Mouse (Mus musculus): ENCODE data around the gene Vat1.
"Not testable (repeated sequence)": the region's sequence is repeated elsewhere in the genome, so short reads cannot be mapped to it uniquely, and the experiment has no call there.

Gene Vat1

DNA sequence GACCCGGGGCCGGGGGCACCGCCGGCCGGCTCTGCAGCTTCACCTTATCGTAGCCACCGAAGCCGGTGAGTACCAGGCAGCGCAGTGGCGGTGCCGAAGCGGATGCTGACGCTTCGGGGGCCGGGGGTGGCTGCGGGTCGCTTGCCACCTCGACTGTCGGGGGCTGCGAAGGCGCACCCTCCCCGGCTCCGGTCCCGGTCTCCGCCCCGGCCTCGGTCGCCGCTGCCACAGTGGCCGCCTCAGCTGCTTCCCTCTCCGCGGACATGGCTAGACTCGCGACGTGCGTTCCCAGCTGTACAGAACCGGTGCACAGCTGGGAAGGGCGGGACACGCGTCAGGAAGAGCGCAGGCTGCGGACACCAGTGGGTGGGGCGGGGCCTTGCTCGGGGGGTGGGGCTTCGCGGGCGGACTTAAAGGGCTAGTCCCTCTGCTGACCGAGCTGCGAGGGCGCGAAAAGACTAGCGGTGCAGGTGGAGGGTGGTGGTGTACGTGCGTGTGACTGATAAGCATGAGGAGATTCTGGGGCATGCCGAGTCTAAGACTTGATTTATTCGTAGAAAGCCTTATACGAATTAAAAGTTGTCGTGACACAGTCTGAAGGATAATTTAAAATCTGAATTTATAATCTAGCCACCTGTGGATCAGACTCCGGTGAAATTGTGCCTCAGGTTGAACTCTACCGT lies at the start of gene Vat1:
Gene Vat1, minus strand, starts transcription at position 362 of the 683 bp plus-strand sequence.
- peak; percentile 62 for DNase-seq (ENCODE audit: low spot score)

GRCm38 (mm10) chr11:101507090-101507489 lies 41.1 kb upstream of the Vat1 start:
- DNase-seq (ENCODE audit: low spot score): no peak

DNA sequence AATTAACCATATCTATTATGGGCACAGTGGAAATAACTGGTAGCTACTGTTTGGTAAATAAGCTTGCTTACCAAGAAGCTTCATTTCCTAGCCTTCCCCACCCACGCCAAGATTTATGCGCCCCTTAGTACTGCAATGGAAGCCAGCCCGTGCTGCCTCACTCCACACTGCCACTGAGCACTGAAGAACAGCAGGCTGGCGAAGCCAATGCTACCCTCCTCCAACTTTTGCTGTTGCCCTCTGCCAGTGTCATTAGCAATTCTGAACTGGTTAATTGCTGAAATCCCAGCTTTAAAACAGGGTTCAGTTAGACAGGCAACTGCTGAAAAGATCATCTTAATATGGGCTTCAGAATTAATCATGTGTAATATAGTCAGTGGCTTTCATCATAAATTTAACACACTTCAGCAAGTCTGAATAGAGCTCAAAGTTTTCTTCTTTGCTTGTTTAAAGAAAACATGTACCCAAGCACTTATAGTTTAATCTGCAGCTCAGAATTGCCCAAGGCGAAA lies 40.3 kb upstream of the Vat1 start:
- no peak for DNase-seq (ENCODE audit: low spot score)

DNA sequence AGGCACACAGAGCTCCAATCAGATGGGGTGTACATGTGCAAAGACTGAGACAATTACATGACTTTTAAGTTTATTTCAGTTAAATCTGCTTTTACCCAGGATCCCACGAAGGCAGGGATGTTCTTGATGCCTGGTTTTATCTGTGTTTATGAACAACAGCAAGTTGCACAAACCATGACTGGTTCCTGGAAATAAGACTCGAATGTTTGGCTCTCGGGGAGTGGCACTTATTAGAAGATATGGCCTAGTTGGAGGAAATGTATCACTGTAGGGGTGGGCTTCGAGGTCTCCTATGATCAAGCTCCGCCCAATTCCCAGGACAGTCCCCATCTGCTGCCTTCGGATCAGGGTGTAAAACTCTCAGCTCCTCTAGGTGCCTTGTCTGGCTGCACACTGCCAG lies 20.1 kb upstream of the Vat1 start:
- DNase-seq (ENCODE audit: low spot score): peak; percentile 56

GRCm38 (mm10) chr11:101485509-101486028 lies 19.5 kb upstream of the Vat1 start:
- peak; percentile 75 for DNase-seq (ENCODE audit: low spot score)

GRCm38 (mm10) chr11:101484814-101485213 lies 18.8 kb upstream of the Vat1 start:
- no peak for DNase-seq (ENCODE audit: low spot score)

- DNase-seq (ENCODE audit: low spot score): no peak
Observed at GRCm38 (mm10) chr11:101484245-101484644, 18.2 kb upstream of the Vat1 start.

DNA sequence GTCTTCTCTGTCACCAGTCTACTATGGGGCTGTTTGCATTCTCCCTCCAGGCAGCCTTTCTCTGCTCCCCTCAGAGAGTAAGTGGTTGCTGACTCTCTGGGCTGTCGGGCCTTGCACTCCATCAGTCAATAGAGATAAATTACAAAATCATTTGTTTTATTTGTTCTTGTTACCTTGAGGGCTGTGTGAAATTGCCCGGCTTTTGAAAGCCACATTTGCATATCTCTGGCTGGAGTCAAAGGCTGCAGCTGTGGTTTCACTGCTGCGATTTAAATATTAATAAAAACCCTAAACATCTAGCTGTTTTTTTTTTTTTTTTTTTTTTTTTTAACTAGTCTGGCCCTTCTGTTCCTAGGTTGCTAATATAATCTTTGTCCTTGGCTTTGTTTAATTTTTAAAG lies 17.8 kb upstream of the Vat1 start:
- no peak for DNase-seq (ENCODE audit: low spot score)

DNA sequence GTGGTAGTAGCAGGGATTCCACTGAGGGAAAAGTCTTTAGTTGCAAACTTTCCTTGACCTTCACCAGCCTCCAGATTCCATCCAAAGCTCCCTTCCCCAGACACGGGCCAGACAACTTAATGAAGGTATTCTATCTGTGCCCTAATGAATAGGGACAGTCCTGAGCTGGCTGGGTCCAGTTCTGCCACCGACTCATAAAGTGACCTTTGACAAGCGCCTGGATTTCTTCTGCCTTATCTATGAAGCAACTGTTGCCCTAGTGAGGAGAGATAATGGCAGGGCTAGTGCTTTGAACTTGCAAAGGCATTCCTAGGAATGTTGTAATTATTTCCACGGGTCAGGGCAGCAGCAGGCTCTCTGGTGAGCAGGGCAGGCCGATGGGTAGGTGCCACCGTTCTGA lies 14.9 kb upstream of the Vat1 start:
- DNase-seq (ENCODE audit: low spot score): no peak

DNA sequence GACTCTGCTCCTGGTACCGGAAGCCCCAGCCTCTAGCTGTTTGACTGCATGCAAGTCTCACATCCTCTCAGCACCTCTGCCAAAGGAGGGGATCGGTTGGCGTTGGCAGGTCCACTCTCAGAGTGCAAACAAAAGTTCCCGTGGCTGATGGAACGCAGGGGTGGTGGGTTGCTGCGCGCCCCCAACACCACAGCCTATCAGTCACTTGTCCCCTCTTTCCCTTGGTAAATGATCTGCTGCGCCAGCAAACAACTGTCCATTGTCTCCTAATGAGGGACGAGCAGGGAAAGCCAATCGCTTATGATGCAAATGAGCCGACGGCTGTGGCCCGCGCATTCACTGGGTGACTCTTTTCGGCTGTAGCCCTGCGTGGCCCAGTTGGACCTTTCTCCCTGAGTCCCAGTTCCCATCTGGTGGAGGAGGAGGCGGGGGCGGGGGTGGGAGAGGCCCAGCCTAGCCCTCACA lies 13.2 kb upstream of the Vat1 start:
- DNase-seq (ENCODE audit: low spot score): no peak

DNA sequence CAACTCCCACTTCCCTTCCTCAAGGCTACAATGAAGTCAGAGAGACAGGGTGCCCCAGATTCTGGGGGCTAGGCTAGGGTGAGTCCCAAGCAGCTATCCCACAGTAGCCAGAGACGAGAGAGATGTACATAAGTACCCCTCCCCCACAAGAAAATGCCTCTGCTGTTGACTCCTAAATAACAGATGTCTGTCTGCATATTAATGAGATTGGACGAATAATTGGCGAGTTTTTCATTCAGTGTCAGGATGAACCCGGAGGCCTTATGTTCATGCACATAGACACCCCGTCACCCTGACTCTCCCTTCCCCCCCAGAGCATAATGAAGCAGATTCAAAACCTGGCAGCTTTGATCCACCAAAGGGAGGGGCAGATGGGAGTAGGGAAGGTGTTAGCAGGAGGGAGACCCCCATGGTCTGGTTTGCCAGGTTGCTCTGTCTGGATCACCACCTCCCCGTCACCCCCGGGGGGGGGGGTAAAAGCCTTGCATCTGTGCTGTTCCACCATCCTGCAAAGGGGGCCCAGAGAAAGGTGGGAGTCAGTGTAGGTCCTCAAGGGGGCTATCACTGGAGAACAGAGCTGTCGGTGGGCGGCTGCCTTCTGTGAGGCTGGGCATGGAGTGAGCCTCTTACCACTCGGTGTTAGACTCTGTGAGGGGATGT lies 11.7 kb upstream of the Vat1 start:
- no peak for DNase-seq (ENCODE audit: low spot score)

- no peak for DNase-seq (ENCODE audit: low spot score)
Observed at GRCm38 (mm10) chr11:101477194-101477551, 11.1 kb upstream of the Vat1 start.

GRCm38 (mm10) chr11:101476361-101476760 lies 10.3 kb upstream of the Vat1 start:
- DNase-seq (ENCODE audit: low spot score): not testable (repeated sequence)

DNA sequence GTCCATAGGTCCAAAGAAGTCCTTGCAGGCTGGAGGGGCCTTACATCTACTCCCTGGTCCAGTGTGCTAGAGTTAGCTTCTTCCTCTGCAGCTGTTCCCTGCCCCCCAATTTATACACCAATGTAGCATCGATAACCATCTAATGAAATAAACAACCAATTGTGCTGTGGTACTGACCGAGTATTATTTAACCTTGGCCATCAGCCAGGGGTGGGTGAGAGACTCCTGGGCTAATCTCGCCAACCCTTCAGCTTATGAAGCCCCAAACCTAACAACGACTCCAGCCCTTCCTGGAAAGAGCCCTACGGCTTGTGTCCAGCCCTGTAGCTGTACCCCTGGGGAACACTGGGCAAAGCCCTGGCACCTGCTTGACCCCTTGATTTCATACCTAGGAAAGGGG lies 8.3 kb upstream of the Vat1 start:
- no peak for DNase-seq (ENCODE audit: low spot score)

GRCm38 (mm10) chr11:101473686-101474085 lies 7.7 kb upstream of the Vat1 start:
- not testable (repeated sequence) for DNase-seq (ENCODE audit: low spot score)

GRCm38 (mm10) chr11:101472336-101472735 lies 6.3 kb upstream of the Vat1 start:
- no peak for DNase-seq (ENCODE audit: low spot score)

DNA sequence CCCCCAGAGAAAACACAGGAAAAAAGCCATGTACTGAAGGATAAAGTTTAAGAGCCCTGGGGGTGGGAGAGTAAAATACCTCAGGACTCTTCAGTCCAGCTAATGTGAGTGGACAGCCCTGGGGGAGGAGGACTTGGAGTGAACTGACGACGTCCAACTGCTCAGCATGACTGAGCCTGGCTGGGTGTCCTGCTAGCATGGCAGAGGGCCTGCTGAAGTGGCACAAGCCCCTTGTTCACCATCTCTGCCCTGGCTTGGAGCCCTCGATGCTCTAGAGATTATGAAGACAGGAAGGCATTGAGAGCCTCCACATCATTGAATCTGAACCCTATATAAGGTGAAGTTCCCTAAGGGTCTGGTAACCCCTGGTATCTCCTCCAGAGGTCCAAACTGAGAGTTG lies 5.9 kb upstream of the Vat1 start:
- DNase-seq (ENCODE audit: low spot score): no peak

- no peak for DNase-seq (ENCODE audit: low spot score)
Observed at GRCm38 (mm10) chr11:101470206-101470605, 4.2 kb upstream of the Vat1 start.

- DNase-seq (ENCODE audit: low spot score): no peak
Observed at GRCm38 (mm10) chr11:101469155-101469554, 3.1 kb upstream of the Vat1 start.

- no peak for DNase-seq (ENCODE audit: low spot score)
Observed at GRCm38 (mm10) chr11:101468731-101469130, 2.7 kb upstream of the Vat1 start.

GRCm38 (mm10) chr11:101468263-101468688 lies 2.2 kb upstream of the Vat1 start:
- no peak for DNase-seq (ENCODE audit: low spot score)

DNA sequence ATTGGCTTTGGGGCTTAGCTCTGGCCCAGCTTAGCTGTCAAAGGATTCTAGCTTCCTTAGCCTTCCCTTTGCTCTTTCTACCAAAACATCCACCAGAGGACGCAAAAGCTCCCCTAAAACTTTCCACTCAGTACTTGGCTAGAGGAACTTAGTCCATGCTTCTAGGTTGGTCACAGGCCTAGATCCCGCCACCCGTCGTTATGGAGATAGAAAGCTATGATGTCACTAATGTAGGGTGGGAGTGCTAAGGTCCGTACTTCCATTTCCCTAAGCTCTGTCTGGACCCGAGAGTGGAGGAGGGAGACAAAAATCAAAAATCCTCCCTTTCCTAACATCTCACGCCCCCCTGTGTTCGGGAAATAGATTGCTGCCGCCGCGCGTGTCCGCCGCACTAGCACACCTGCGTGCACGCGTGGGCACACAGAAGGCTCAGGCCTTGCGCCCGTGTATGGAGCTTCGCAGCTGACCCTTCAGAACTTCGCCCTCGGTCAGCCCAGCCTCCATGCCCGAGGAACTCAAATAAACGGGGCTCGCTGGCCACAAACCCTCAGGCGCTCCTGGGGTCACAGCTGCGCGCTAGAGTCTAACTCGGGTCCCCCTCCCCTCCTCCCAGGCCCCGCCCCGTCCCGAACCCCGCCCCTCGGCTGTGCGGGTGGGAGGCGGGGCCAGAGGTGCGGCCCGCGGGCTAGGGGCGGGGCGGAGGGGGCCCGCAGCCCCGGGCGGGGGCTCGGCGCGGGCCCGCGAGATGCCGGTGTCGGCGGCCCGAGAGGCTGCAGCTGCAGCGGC lies 1.6 kb upstream of the Vat1 start:
- peak; percentile 62 for DNase-seq (ENCODE audit: low spot score)
